Mouse (Mus musculus): ENCODE results near the gene Adgrl2.

Gene Adgrl2

DNA sequence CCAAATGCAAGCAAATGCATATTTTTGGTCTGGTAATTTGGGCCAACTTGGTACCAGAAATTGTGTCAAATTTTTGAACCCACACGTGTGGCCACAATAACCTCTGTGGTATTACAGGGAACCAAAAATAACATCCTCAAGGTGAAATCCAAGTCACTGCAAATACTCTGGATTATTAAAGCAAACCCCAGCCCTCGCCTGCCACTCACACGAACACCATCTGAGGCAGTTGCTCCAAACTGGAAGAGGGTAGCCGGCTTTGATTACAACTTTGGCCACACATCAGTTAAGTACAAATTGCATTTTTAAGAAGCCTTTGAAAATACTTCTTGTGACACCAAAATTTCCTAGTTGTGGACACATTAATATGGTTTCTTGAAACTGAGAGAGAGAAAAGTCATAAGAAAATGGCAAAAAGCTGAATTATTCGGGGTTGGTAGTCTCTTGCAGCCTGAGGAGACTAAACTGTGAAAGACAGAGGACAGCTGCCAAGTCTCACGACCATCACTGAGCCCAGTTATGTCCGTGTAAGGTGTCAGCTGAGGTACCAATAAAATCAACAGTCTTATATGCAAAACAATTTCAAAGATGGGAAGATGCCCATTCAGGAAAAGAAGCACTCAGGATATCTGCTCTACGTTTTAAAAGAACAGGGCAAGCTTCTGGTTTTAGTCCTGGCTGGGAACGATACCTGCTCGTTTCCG lies 18.3 kb downstream of the Adgrl2 start:
- DNase-seq: no peak

DNA sequence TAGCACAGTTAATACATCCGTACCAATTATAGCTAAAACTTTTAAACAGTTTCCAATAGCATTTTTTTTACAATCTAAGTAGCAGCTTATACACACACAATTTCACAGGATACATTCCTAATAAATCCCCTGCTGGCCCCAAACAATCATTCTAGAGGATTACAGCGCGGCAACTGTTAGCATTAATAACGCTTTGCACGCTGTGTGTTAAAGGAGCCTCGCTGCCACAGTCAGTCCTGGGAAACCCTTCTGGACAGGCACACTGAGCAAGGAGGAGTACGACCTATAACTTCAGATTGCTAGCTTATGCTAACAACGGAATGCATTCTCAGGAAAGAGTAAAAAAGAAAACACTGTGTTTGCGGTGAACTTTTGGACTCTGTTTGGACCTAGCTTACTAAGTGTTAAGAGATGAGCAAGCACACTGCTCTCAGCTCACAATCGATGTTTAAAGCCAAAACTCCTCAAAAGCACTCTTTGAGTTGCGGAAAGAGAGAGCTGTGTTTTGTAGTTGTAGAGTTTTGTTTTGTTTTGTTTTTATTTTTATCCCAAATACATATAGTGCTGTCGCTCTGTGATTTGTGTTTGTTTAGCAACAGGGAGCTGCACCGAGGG lies 25.3 kb downstream of the Adgrl2 start:
- DNase-seq: no peak

DNA sequence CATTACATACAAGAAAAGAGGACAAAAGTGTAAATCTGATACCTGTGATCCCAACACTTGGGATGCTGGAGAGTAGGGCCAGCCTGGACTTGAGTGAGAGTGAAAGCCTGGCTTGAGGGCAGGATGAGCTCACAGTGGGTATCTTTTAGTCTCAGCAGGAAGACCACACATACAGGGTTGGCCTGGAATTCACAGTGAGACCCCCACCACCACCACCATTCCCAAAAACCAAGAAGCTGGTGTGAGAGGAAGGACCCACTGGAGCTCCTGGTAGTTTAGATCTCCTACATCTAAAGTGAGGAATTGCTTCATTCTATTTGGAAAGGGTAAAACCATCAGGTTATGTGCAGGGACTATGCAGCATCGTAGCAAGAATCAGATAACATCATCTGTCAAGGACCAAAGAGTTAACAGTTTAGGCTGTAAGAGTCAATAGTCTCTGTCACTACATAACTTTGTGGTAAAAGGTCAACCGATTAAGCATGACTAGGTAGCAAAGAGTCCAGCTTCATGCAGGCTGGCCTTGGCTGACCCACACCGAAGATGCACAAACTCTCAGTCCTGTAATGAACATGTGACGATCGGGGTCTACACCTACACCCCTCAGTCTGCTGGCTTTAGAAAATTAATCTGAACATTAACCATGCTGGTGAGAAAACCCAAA lies 26.8 kb downstream of the Adgrl2 start:
- DNase-seq: no peak

DNA sequence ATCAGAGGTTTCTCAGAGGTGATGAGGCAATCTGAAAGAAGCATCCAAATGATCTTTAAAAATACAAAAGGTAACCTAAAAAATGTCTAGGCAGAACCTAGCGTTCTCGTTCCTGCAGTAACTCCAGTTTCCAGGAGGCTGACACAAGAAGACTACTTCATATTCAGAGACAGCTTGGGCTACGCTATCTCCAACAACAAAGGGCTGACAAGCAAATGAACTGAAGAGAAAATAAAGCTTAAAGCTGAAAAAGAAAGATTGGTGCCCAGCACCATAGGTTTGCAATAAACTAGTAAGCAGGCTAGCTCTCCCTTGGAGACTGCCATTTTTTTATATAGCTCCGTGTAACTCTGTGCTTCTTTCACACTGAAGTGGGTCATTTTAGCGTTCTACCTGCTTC lies 28.7 kb downstream of the Adgrl2 start:
- no peak for DNase-seq

DNA sequence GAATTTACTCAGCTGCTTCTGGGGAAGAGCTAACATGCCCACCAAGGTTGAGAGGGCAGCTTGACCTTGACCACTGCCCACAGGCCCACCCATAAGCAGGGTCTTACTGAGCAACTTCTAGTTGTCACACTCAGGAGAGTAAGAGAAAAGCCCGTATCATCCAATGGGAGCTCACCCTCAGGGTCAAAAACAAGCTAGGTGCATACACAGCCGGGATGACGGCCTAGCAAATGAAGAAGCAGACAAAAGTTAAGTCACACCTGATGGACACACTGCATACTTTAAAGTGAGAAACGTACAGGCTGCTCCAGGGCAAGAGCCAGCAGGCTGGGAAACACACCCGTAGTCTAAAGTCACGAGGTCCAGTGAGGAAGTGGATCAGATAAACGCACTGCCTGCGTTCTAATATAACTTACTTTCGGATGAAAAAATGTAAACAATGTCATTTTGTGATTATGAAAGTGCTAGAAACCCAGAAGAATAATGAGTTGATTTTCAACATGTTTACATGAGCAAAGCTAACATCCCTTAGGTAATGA lies 29.5 kb downstream of the Adgrl2 start:
- no peak for DNase-seq

DNA sequence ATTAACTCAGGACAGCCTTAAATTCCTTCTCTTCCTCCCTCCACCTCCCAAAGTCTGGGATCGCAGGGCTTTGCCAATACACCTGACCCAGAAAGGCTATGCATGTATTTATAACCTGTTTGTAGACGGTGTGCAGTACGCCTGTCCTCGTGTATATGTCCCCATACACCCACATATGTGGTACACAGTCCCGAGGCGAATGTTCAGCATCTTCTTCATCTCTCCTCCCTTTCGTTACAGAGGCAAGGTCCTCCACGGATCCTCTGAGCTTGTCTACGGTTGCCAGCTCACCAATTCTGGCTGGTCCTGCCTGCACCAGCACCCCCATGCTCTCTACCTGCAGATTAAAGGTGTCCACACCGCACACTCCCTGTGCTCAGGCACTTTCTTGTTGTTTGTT lies 30.1 kb downstream of the Adgrl2 start:
- DNase-seq: no peak

DNA sequence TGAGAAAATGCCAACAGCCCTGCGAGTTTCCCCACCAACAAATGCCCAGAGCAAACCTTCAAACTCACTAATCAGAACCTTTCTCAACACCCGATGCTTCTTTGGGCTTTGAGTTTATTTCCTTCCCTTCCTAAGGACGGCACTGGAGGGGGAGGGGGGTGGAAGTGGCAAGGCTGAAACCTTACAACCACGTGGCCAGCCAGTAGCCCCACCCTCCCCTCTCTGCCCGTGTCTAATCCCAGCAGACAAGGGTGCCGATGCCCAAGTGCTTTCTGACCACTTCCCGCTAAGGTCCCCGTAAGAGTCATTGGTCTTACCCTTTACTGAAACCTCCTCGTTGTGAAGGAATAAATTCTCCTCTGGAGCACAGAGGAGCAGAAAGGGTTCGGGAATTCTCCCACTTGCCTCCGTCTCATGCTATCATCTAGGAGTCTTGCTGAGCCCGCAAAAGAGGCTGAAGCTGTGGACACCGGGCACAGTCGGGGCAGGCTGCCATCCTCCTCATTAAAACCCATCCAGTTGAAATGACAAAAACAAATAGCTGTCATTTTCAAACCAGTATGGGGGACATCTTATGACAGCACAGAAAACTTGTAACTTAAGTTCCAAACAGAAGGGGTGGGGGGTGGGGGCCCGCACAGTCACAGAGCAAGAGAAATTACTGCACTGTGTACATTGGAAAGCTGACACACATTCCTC lies 30.9 kb downstream of the Adgrl2 start:
- DNase-seq: peak; percentile 49

DNA sequence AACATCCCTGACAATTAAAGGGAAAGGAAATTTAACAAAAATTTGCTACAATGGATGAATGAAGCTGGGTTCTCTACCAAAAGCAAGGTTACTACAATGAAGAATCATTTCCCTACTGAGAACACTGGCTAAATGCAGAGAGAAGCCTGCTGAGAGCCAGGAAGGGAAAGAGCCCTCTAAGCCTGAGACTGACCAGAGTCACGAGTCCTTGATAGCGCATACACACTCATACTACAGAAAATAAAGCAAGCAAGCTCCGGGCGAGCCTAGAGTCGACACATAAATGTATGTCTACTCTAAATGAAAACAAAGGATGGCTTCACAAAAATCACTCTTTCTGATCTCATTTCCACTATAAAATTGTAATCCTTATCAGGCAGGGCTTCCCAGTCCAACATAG lies 31.6 kb downstream of the Adgrl2 start:
- no peak for DNase-seq

DNA sequence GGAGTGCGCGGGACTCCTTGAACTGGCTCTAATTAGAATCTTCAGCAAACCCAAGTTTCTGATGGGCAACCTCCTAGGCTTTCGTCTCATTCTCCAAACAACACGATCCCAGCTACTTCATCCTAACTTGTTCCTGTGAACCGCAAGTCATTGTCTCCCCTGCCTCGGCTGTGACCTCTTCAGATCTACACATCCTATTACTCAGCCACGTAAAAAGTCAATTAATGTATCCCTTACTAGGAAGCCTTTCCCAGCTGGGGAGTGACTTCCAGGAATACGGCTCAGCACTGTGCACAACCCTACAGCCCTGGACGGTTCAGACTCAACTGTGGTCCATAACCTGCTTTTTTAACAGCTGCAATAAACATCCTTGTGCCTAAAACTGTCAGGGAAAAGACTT lies 32.2 kb downstream of the Adgrl2 start:
- DNase-seq: no peak

DNA sequence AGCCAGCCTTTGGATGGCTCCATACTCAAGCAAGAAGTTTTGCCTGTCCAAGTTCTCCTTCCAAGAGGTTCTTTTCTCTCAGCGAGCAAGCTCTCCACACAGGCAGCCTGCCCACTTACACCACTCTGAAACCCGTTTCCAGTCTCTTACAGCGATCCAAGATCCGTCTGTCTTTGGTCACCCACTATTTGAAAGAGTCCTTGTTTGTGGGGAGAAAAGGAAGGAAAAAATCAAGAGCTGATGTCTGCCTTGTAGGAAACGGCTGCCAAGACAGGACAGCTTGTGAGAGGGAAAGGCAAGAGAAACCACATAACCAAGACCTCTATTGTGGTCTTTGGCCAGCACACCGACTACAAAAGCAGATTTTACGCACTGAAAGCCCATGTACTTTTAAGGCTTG lies 33.5 kb downstream of the Adgrl2 start:
- DNase-seq: no peak

DNA sequence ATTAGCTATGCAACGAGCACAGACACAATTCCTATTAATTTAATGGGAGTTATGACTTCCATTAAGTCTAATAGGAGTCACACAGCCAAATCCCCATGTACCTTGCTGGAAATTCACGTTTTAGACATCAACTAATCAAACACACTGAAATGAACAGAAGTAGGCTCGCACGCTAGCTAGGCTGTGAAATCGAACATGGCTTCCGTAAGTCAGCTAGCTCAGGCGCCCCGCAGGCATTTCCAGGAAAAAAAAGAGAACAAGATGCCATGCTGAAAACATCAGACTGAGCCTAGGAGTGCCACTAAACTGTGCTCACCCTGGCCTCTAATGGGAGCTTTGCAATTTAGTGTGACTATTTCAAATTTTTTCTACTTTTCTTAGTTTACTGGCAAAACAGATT lies 40.6 kb downstream of the Adgrl2 start:
- DNase-seq: no peak

DNA sequence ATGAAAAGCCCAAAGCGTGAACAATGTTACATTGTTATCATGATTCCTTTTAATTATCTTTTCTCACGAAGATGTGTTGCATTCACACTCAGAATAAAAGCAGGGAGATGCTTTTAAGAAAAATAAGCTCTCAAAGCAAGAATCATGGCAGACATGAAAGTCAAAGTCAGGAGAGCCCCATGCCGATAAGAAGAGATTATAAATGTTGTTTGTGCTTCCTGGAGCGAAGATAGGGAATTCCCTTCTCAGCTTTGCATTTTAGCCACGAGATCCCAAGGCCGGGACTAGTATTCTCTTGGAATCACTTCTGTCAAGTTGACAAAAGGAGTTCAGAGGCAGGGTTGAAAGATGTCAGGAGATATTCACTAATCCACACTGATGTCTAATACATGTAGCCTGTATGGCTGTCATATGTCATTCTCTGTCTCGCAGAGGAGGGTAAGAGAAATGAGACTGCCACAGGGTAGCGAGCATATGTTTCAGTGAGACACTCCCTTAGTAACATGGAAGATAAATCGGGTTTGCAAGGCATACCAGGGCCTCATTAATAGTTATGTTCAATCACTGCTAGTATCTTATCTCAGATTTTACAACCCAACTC lies 42.5 kb downstream of the Adgrl2 start:
- DNase-seq: no peak

DNA sequence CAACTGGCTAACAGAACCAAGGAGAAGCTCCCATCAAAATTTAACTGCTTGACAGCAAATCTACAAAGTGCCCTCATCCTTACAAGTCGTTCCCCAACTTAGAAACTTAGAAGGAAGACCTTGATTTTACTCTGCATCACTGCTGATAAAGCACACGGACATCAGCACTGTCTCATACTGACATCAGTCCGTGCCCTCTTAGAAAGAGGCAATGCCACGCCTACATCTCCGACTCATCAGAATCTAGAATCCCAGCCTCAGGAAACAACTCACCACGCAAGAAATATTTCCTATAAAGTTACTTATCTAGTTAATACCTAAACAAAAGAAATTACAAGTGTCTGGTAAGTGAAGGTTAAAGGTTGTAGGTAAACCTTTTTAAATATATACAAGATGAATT lies 43.1 kb downstream of the Adgrl2 start:
- no peak for DNase-seq

DNA sequence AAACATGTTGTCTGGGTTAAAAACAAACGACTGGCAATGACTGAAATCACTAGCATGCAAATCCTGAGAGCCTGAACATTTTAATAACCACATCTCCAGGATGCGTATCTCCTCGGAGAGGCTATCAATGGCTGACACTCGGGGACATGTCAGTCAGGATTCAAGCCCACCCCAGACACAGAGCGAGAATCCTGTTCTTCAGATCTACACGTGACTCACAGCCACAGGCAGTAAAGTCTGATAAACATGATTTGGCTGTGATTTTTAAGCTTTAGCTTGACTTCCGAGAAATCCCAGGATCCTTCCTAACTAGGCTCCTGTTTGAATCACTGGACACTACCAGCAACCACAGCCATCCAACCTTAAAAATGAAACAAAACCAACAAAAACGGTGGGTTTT lies 44.8 kb downstream of the Adgrl2 start:
- no peak for DNase-seq

DNA sequence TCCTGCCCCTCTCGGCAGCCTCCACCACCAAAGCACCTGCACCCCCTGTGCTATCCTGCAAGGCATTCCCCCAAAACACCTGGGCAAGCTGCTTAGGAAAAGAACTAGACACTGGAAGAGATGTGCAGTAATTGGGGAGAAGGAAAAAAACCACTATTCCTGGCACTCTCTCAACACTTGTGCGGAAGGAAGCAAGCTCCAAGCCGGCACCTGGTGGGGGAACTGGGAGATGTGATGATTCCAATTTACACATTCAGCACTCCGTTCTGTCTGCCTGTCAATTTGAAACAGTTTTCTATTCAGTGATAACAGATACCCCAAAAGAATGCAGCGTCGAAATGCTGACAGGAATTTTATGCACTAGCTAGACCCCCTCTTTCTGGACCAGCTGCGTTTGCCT lies 50.9 kb downstream of the Adgrl2 start:
- DNase-seq: no peak

DNA sequence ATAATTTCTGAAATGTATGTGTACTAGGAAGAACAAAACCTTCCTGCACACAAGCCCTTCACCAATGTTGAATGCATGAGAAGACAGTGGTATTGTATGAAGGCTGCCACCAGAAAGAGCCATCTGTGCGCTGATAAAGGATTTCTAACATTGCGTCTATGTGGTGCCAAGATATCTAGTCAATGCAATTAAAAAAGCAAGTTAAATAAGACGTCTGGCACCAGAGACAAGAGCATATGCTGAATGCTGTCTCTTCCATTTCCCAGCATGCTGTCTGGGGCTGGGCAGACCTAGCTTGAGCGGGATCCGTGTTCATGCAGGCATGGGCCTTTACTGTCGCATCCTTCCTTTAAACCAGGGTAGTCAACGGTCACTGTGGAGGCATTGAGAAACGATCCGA lies 55.3 kb downstream of the Adgrl2 start:
- no peak for DNase-seq

DNA sequence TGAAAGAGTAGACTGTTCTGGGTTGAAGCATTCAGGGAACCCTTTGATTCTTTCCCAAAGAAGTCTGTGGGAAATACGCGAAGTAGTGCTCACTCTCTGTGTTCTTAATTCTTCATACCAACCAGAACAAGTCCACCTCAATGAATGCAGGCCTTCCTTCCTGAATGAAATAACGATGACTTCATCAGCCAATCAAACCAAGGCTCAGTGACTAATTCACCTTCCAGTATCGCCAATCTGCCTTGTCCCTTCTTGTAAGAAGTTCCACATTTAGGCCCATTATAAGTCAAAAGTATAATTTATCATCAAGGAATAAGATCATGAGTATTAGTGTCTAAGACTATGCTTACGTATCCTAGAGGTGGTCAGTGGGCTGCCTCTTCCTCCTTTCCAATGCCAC lies 56.1 kb downstream of the Adgrl2 start:
- no peak for DNase-seq

DNA sequence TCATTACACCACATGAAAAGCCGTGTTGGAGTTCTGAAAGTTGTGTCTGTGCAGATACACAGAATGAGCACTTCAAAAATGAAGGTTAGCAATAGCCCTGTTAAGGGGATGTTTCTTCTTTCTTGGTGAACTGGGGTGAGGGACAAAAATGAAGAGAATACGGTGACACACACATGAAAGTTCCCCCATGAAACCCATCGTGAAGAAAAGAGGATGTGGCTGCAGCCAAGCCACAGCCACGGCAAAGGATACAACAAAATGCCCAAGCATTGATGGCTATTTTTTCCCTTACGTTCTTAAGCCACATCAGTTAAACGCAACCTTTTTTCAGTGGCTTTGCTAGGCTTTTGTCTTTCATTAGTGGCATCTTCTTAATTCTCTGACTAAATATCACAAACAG lies 57.2 kb downstream of the Adgrl2 start:
- DNase-seq: no peak

DNA sequence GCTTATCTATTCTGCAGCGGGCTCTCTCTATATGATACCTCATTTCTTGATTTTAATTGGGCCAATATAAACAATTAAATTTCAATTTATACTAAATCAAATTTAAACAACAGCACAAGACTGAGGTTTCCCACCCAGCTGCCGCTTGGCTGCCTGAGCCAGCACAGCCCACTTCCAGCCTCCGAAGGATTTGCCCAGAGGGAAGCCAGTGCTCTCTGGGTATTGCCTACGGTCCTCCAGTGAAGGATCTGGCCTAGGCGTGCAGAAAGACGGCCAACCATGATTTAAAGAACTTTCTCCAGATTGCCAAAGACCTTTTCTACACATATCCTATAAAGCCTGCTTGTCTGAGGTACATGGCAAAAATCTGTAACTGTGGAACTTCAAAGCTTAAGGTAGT lies 59.4 kb downstream of the Adgrl2 start:
- DNase-seq: no peak

DNA sequence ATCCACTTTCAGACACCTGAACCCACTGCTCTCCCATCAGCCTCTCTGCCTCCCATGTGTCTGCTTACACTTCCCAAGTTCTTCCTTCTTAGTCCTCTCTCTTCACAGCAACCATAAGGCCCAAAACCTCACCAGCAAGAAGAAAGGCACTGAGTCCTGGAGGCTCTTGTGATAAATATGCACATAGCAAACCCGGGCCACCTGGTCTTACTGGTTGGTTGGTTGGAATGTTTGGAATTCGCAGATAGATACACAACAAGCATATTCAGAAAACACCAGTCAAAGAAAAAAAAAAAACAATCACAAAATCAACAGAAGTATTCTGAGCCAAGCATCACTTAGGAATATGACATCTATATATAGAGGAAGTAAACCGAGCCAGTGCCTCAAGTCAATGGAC lies 64.0 kb downstream of the Adgrl2 start:
- no peak for DNase-seq

DNA sequence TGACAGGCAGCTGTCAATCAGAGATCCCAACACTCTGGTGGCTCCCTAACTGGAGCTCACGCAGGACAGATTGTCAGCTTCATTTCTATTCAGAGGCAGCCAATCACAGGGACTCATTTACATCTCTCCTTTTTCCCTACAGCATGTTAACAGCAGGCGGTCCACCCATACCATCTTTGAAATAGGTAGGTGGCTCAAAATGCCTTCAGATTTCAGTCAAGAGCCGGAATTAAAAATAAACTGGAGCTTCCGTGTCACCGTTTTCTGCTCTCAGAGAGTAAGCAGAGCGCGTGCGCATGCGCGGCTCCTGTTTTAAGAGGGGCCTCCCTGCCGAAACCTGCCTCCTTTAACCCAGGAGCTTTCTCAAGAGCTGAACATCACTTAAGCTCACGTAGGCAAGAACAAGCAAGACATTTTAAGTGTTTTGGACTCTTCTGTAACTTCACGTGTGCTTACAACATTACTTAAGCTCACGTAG lies 67.7 kb downstream of the Adgrl2 start:
- no peak for DNase-seq

DNA sequence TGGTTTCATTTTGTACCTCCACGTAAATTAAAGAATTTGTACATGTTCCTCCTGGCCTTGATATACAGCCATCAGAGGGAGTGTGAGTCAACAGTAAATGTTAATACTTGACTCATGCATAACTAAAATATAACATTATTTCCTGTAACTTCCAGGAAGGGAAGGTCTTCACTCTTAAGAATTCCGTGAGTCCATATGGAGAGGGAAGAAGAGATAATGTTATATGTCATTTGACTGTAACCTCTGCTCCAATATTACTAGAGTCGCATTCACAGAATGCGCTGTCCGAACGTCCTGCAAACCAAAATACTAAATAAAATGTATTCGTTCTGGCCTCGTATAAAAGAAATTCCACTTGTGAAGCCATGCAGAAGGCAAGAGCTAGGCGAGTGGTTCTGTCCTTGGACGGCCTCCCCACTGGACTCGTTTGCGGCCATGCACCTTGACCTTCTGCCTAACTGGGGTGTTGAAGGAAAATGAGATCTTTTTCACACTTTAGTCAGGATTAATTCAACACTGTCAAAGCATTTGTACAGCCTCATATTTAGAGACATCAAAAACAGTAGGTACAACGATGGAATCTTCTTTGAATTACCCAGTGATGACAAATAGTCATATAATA lies 68.3 kb downstream of the Adgrl2 start:
- no peak for DNase-seq

DNA sequence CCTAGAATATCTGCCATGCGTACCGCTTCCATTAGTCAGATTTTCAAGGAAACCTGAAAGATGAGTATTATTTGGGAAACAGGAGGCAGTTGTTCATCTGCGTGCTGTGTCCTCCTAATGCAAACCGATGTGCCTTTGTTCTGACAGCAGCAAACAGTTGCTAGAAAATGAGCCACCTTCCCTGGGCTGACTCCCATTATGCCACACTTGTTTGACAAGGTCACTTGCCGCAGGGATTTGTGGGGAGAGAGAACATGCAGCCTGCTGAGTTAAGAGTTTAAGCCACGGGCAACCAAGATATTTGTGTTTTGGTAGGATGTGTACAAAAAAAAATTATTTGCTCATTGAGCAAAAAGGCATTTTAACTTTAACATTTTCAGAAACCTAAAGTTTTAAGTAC lies 69.5 kb downstream of the Adgrl2 start:
- no peak for DNase-seq
